8 mouse cellular contexts compared by ENCODE assay signal in the genomic region with DNA sequence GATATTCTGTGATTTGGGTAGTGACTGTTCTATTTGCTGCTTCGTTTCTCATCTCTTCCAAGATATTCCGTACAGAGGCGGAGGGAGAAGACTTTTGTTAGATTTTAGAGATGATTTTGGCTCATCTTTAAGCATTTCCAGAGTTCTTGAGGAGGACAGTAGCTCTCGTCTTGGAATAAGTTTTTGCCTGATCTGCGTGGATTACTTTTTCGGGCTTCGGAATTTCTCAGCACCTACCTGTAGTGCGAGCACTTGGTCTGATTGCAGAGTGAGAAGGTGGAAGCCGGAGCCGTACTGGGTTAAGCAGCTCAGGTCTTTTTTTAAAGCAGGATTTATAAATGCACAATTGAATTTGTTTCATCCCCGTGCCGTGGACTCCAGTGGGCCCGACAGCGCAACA. TPM values are rescaled to one million over a fixed set of nuclear protein-coding genes. Genes with fewer than 3 reads are reported as not detected.
A peak's percentile ranks its signal among the peaks of the same experiment; 100 is the strongest.
DNase-seq lines count a peak whose midpoint lies in the region; ATAC-seq and TF ChIP-seq lines count a peak whose summit lies in the region.

No protein-coding gene starts in this region.

- peak overlapping the region; percentile 45 for H3K4me3 ChIP-seq in lung, embryonic 15.5 days
- H3K4me3 ChIP-seq in embryonic facial prominence, embryonic 15.5 days (replicated peaks), result peak overlapping the region; percentile 49
- H3K4me3 ChIP-seq in intestine, postnatal 0 days (ENCODE audit: low read depth, low read length), result peak overlapping the region; percentile 51
- H3K4me3 ChIP-seq in neural tube, embryonic 14.5 days (ENCODE audit: low read depth, low read length), result peak overlapping the region; percentile 20

- H3K27ac ChIP-seq in lung, embryonic 15.5 days, result peak overlapping the region; percentile 48
- H3K27ac ChIP-seq in embryonic facial prominence, embryonic 15.5 days (replicated peaks), result peak overlapping the region; percentile 48
- peak overlapping the region; percentile 55 for H3K27ac ChIP-seq in intestine, postnatal 0 days (ENCODE audit: low read depth, low read length)
- H3K27ac ChIP-seq in neural tube, embryonic 14.5 days (ENCODE audit: low read depth, low read length), result no peak overlapping the region

- H3K27me3 ChIP-seq in lung, embryonic 15.5 days, result no peaks in the 10 kb centered on the region
- no peaks in the 10 kb centered on the region; the same call in 1 of the 2 replicates for H3K27me3 ChIP-seq in embryonic facial prominence, embryonic 15.5 days
- no peaks in the 10 kb centered on the region for H3K27me3 ChIP-seq in intestine, postnatal 0 days (replicated peaks; ENCODE audit: control insufficient read depth, insufficient read depth, low read length)
- peaks cover 2% of the 10 kb centered on the region; the same call in 1 of the 2 replicates for H3K27me3 ChIP-seq in neural tube, embryonic 14.5 days (ENCODE audit: control insufficient read depth, insufficient read depth, low read length)

- no peaks in the 10 kb centered on the region for H3K36me3 ChIP-seq in lung, embryonic 15.5 days
- no peaks in the 10 kb centered on the region for H3K36me3 ChIP-seq in embryonic facial prominence, embryonic 15.5 days
- no peaks in the 10 kb centered on the region for H3K36me3 ChIP-seq in intestine, postnatal 0 days (ENCODE audit: control insufficient read depth, insufficient read depth)
- H3K36me3 ChIP-seq in neural tube, embryonic 14.5 days (ENCODE audit: control insufficient read depth, insufficient read depth, low read length), result no peaks in the 10 kb centered on the region

- H3K4me2 ChIP-seq in lung, embryonic 15.5 days, result peak overlapping the region; percentile 49
- peak overlapping the region; percentile 61 for H3K4me2 ChIP-seq in embryonic facial prominence, embryonic 15.5 days (replicated peaks)
- peak overlapping the region; percentile 59 for H3K4me2 ChIP-seq in intestine, postnatal 0 days (replicated peaks; ENCODE audit: low read depth)
- H3K4me2 ChIP-seq in neural tube, embryonic 14.5 days (ENCODE audit: low read depth, low read length), result peak overlapping the region; percentile 53

- DNase-seq in lung, postnatal 36 days, result no peak
- no peak for DNase-seq in cerebellum, adult 8-10 months
- DNase-seq in adipocyte (ENCODE audit: low spot score), result no peak
- no peak for DNase-seq in retina, postnatal 1 day

- ATAC-seq in lung, embryonic 15.5 days (ENCODE audit: borderline replicate concordance, extremely low read depth, low FRiP score, low TSS enrichment), result no peak
- ATAC-seq in embryonic facial prominence, embryonic 15.5 days (ENCODE audit: insufficient number of reproducible peaks, low FRiP score, low TSS enrichment, low read depth), result no peak
- ATAC-seq in intestine, postnatal 0 days, result no peak
- ATAC-seq in neural tube, embryonic 14.5 days (ENCODE audit: low read depth), result no peak

- no peaks in the 10 kb centered on the region; the same call in 1 of the 2 replicates for H3K4me1 ChIP-seq in lung, embryonic 15.5 days
- no peaks in the 10 kb centered on the region for H3K4me1 ChIP-seq in embryonic facial prominence, embryonic 15.5 days
- H3K4me1 ChIP-seq in intestine, postnatal 0 days (replicated peaks; ENCODE audit: control insufficient read depth, insufficient read depth, low read length), result no peaks in the 10 kb centered on the region
- no peaks in the 10 kb centered on the region for H3K4me1 ChIP-seq in neural tube, embryonic 14.5 days (ENCODE audit: control insufficient read depth, insufficient read depth, low read length)

- TF ChIP-seq CTCF in intestine, postnatal 0 days (IDR thresholded peaks at IDR 0.05; ENCODE audit: low read depth), result no peak

- WGBS in lung, embryonic 15.5 days, result 7% methylated on average over 14 of the region's 14 CpGs
- WGBS in embryonic facial prominence, embryonic 15.5 days, result 8% methylated on average over 14 of the region's 14 CpGs
- 5% methylated on average over 14 of the region's 14 CpGs for WGBS in intestine, postnatal 0 days
- WGBS in neural tube, embryonic 14.5 days, result 12% methylated on average over 14 of the region's 14 CpGs

- H3K9me3 ChIP-seq in lung, embryonic 15.5 days, result no peaks in the 10 kb centered on the region
- H3K9me3 ChIP-seq in embryonic facial prominence, embryonic 15.5 days (replicated peaks), result no peaks in the 10 kb centered on the region
- H3K9me3 ChIP-seq in intestine, postnatal 0 days (ENCODE audit: control insufficient read depth), result no peaks in the 10 kb centered on the region
- no peaks in the 10 kb centered on the region for H3K9me3 ChIP-seq in neural tube, embryonic 14.5 days (ENCODE audit: control insufficient read depth, low read length)

- H3K9ac ChIP-seq in lung, embryonic 15.5 days, result peak overlapping the region; percentile 48
- H3K9ac ChIP-seq in embryonic facial prominence, embryonic 15.5 days, result peak overlapping the region; percentile 39
- peak overlapping the region; percentile 69 for H3K9ac ChIP-seq in intestine, postnatal 0 days (ENCODE audit: low read depth, low read length)
- 0 out of 2 replicates have a peak overlapping the region, but pooled peaks have one; percentile 16 for H3K9ac ChIP-seq in neural tube, embryonic 14.5 days (replicated peaks; ENCODE audit: low read depth, low read length)

RNA-seq across cellular contexts. Expression of gene Rnf43, which starts 0.3 kb away (rescaled TPM):
- 14.3 and 16.4 TPM in 2 replicates for polyA plus RNA-seq in lung, embryonic 15.5 days (2015; fragmentation: Nextera tagmentation; extraction: Ambion mirVana)
- polyA plus RNA-seq in embryonic facial prominence, embryonic 15.5 days (2015; fragmentation: Nextera tagmentation; extraction: Ambion mirVana), result 8.7 and 9.2 TPM in 2 replicates
- 9.5 and 10.7 TPM in 2 replicates for polyA plus RNA-seq in intestine, postnatal 0 days (2015; fragmentation: Nextera tagmentation; extraction: Ambion mirVana)
- 0.71 and 1.1 TPM in 2 replicates for polyA plus RNA-seq in neural tube, embryonic 14.5 days (2014; fragmentation: Nextera tagmentation; extraction: Ambion mirVana)

RNA-seq across cellular contexts. Expression of gene Hsf5, which starts 45.9 kb away (rescaled TPM):
- polyA plus RNA-seq in lung, embryonic 15.5 days (2015; fragmentation: Nextera tagmentation; extraction: Ambion mirVana), result 0.15 and 0.21 TPM in 2 replicates
- polyA plus RNA-seq in embryonic facial prominence, embryonic 15.5 days (2015; fragmentation: Nextera tagmentation; extraction: Ambion mirVana), result 0.25 and 0.35 TPM in 2 replicates
- polyA plus RNA-seq in intestine, postnatal 0 days (2015; fragmentation: Nextera tagmentation; extraction: Ambion mirVana), result 0.05 TPM in 1 of 2 replicates, not detected in the other
- polyA plus RNA-seq in neural tube, embryonic 14.5 days (2014; fragmentation: Nextera tagmentation; extraction: Ambion mirVana), result 0.33 and 0.62 TPM in 2 replicates

Comparison
In these comparisons a context has a peak if more than half of its experiments do, and no peak if none do; other contexts are left out.
1. H3K9ac ChIP-seq: peak in every context shown above with its lines; median percentile 69 in intestine, postnatal 0 days; 48 in lung, embryonic 15.5 days; 39 in embryonic facial prominence, embryonic 15.5 days; 16 in neural tube, embryonic 14.5 days.